Mouse (Mus musculus): ENCODE data around the gene Pomp. TPM values are rescaled to one million over a fixed set of nuclear protein-coding genes. Genes with fewer than 3 reads are reported as not detected.

Gene Pomp
- total RNA-seq, 4 experiments from 2014 or later = 126 to 181 (median 148) TPM

GRCm38 (mm10) chr5:147902008-147902757 lies 41.9 kb downstream of the Pomp start:
- DNase-seq (ENCODE audit: low spot score) = no peak

GRCm38 (mm10) chr5:147903166-147903565 lies 42.9 kb downstream of the Pomp start:
- DNase-seq (ENCODE audit: low spot score) = no peak

GRCm38 (mm10) chr5:147907144-147907543 lies 46.9 kb downstream of the Pomp start:
- no peak for DNase-seq (ENCODE audit: low spot score)

GRCm38 (mm10) chr5:147907851-147908250 lies 47.6 kb downstream of the Pomp start:
- DNase-seq (ENCODE audit: low spot score) = no peak

GRCm38 (mm10) chr5:147910807-147911509 lies 50.7 kb downstream of the Pomp start:
- DNase-seq (ENCODE audit: low spot score) = no peak

GRCm38 (mm10) chr5:147911744-147912143 lies 51.5 kb downstream of the Pomp start:
- DNase-seq (ENCODE audit: low spot score) = no peak

- no peak for DNase-seq (ENCODE audit: low spot score)
Measured at GRCm38 (mm10) chr5:147913241-147913842, 53.1 kb downstream of the Pomp start.

- DNase-seq (ENCODE audit: low spot score) = no peak
Measured at GRCm38 (mm10) chr5:147915038-147915566, 54.8 kb downstream of the Pomp start.

- no peak for DNase-seq (ENCODE audit: low spot score)
Measured at GRCm38 (mm10) chr5:147916171-147916570, 55.9 kb downstream of the Pomp start.

GRCm38 (mm10) chr5:147918044-147918846 lies 58.0 kb downstream of the Pomp start:
- peak; percentile 50 for DNase-seq (ENCODE audit: low spot score)

GRCm38 (mm10) chr5:147924621-147925020 lies 64.4 kb downstream of the Pomp start:
- DNase-seq (ENCODE audit: low spot score) = no peak

Other genes with a start within 250 kb of the Pomp start
- gene Flt1, start 134.4 kb upstream of the Pomp start, total RNA-seq (2022) = 10 to 100 TPM; 69.6 to 80.3 (median 73.2) TPM
- gene Slc46a3, start 34.4 kb downstream of the Pomp start, total RNA-seq (2022) = 10 to 100 TPM; 15.8 to 19.1 (median 18.9) TPM
- 100 to 1,000 TPM in 1 of 4 experiments, 10 to 100 TPM in 3; 77.3 to 126 (median 92.3) TPM for gene Mtus2, start 96.9 kb downstream of the Pomp start, total RNA-seq (2022)